Mouse (Mus musculus) lung, adult 2 months (tissue): ENCODE measurements around the gene Skint1. TPM values are rescaled to one million over a fixed set of nuclear protein-coding genes. Genes with fewer than 3 reads are reported as not detected.
"Not testable (repeated sequence)": the region's sequence is repeated elsewhere in the genome, so short reads cannot be mapped to it uniquely, and the experiment has no call there.

Source experiments
- DNase-seq: peaks from one replicate; pipeline ENCODE4 v3.0.0; 2022
- H3K4me1 ChIP-seq: fragments of 200-500 bp; 2 replicates; pipeline ENCODE4 v1.6.1; 2011; ENCODE audit warnings: low read length; ENCODE audit not compliant: control insufficient read depth, insufficient read depth
- H3K4me3 ChIP-seq: fragments of 200-500 bp; replicated peaks from 2 replicates; pipeline ENCODE3; 2011; ENCODE audit warnings: low read depth, mild to moderate bottlenecking, control low read depth, low read length; ENCODE audit errors: extremely low read depth
- CTCF ChIP-seq: fragments of 200-500 bp; IDR thresholded peaks from 2 replicates; pipeline ENCODE4 v1.5.1; 2011; ENCODE audit warnings: mild to moderate bottlenecking, low read length, control low read depth; ENCODE audit not compliant: insufficient read depth
- POLR2A ChIP-seq: fragments of 200-500 bp; IDR thresholded peaks from 2 replicates; pipeline ENCODE4 v1.6.1; 2011; ENCODE audit warnings: low read depth, mild to moderate bottlenecking, control low read depth, low read length, borderline replicate concordance; ENCODE audit errors: extremely low read depth
- WGBS: fragments of 180-500 bp; shearing (Covaris S2); methylation state at CpG from one replicate; pipeline ENCODE4 v1.1.7; 2018; 5-methylcytosine and 5-hydroxymethylcytosine counted together
- polyA plus RNA-seq: library from polyadenylated mRNA; depleted of rRNA; stranded (reverse); fragments of >200 nt; gene quantifications from 2 replicates; pipeline ENCODE4 v1.2.3, GENCODE M21; 2012; rRNA removed

The Skint1 gene
- 0.32 TPM in 1 of 2 replicates, not detected in the other for polyA plus RNA-seq

GRCm38 (mm10) chr4:112005969-112006368 lies at the start of gene Skint1:
Skint1 (plus strand) TSS chr4:112006269.
- H3K4me1 ChIP-seq = no peaks in the 10 kb centered on the region
- no peak for DNase-seq
- TF ChIP-seq CTCF (no peak), POLR2A (no peak)
- H3K4me3 ChIP-seq = no peak within 1 kb of the TSS

- no peak overlapping the region for H3K4me3 ChIP-seq
- no peaks in the 10 kb centered on the region for H3K4me1 ChIP-seq
- DNase-seq = no peak
- WGBS = 13% methylated on average over 1 of the region's 1 CpGs
- TF ChIP-seq POLR2A (no peak), CTCF (no peak)
These were observed 44.8 kb upstream of the Skint1 start for GRCm38 (mm10) chr4:111961309-111961708.

GRCm38 (mm10) chr4:111963241-111963640 lies 42.8 kb upstream of the Skint1 start:
- H3K4me1 ChIP-seq, H3K4me3 ChIP-seq, DNase-seq: not testable (repeated sequence)
- 59% methylated on average over 1 of the region's 1 CpGs for WGBS

GRCm38 (mm10) chr4:111963669-111964068 lies 42.4 kb upstream of the Skint1 start:
- no peak for DNase-seq
- WGBS = 70% methylated on average over 3 of the region's 3 CpGs
- TF ChIP-seq POLR2A = no peak
- TF ChIP-seq CTCF = no peak
- Histone ChIP-seq H3K4me3 (no peak overlapping the region), H3K4me1 (no peaks in the 10 kb centered on the region)

- DNase-seq = no peak
- no peaks in the 10 kb centered on the region for H3K4me1 ChIP-seq
- no peak for TF ChIP-seq CTCF
- TF ChIP-seq POLR2A = no peak
- 86% methylated on average over 1 of the region's 1 CpGs for WGBS
- no peak within 1 kb of the TSS for H3K4me3 ChIP-seq
These were observed 33.4 kb upstream of the Skint1 start, which contains the start of gene Skint7 for GRCm38 (mm10) chr4:111972623-111973022. Skint7 (plus strand) TSS chr4:111972923.

- TF ChIP-seq POLR2A (no peak), CTCF (no peak)
These were observed 65.6 kb downstream of the Skint1 start, which contains the start of gene Skint4 for GRCm38 (mm10) chr4:112071716-112072115. Skint4 (plus strand) TSS chr4:112072016.

More at GRCm38 (mm10) chr4:112071716-112072115, 65.6 kb downstream of the Skint1 start, which contains the start of gene Skint4:
- Histone ChIP-seq H3K4me1 (no peaks in the 10 kb centered on the region), H3K4me3 (no peak within 1 kb of the TSS)
- no peak for DNase-seq

Other genes starting within 250 kb of the Skint1 start
- gene Slc5a9, start 103.4 kb upstream of the Skint1 start, polyA plus RNA-seq = 0.29 and 6.5 TPM in 2 replicates
- gene Skint8, start 86.9 kb upstream of the Skint1 start, polyA plus RNA-seq = 0.19 TPM in 1 of 2 replicates, not detected in the other
- gene Skint7, start 33.3 kb upstream of the Skint1 start, polyA plus RNA-seq = not detected in 2 replicates
- gene Skint4, start 65.7 kb downstream of the Skint1 start, polyA plus RNA-seq = not detected in 2 replicates
- gene Skint3, start 226.0 kb downstream of the Skint1 start, polyA plus RNA-seq = 0.38 TPM in 1 of 2 replicates, not detected in the other